Mouse (Mus musculus) kidney, postnatal 0 days (tissue): ENCODE results near the gene G6pc2. TPM values are rescaled to one million over a fixed set of nuclear protein-coding genes. Genes with fewer than 3 reads are reported as not detected.

Experiments used
- ATAC-seq: fragments of 200-750 bp; cut with Nextera tagmentation; replicated peaks from 2 replicates; pipeline ENCODE4 v1.8.0; 2017; ENCODE audit warnings: low read depth, moderate number of reproducible peaks, moderate TSS enrichment, moderate library complexity; ENCODE audit not compliant: low FRiP score
- DNase-seq: peaks from one replicate; pipeline ENCODE4 v3.0.0-alpha.2; 2016; ENCODE audit warnings: low spot score
- H3K27ac ChIP-seq: fragments of 300-500 bp; sonication (generic); 2 replicates; pipeline ENCODE4 v1.5.1; 2014; ENCODE audit warnings: mild to moderate bottlenecking
- H3K27me3 ChIP-seq: fragments of 300-500 bp; sonication (generic); 2 replicates; pipeline ENCODE4 v1.6.1; 2014; ENCODE audit warnings: low read length, mixed read lengths; ENCODE audit not compliant: insufficient read depth
- H3K36me3 ChIP-seq: fragments of 300-500 bp; sonication (generic); 2 replicates; pipeline ENCODE4 v1.6.1; 2014; ENCODE audit warnings: low read length, mixed read lengths; ENCODE audit not compliant: insufficient read depth
- H3K4me1 ChIP-seq: fragments of 300-500 bp; sonication (generic); replicated peaks from 2 replicates; pipeline ENCODE4 v1.6.1; 2014; ENCODE audit warnings: antibody characterized with exemption, low read length, mixed read lengths; ENCODE audit not compliant: insufficient read depth
- H3K4me2 ChIP-seq: fragments of 300-500 bp; sonication (generic); 2 replicates; pipeline ENCODE4 v1.6.1; 2014; ENCODE audit warnings: mild to moderate bottlenecking, low read length, moderate library complexity, mixed read lengths
- H3K4me3 ChIP-seq: fragments of 300-500 bp; sonication (generic); replicated peaks from 2 replicates; pipeline ENCODE4 v1.5.1; 2014; ENCODE audit warnings: low read depth, low read length
- H3K9ac ChIP-seq: fragments of 300-500 bp; sonication (generic); 2 replicates; pipeline ENCODE4 v1.6.1; 2014; ENCODE audit warnings: low read depth, low read length
- H3K9me3 ChIP-seq: fragments of 300-500 bp; sonication (generic); replicated peaks from 2 replicates; pipeline ENCODE4 v1.6.1; 2016; ENCODE audit warnings: low read length, inconsistent platforms, mixed read lengths
- CTCF ChIP-seq: IDR thresholded peaks from 2 replicates; pipeline ENCODE4 v1.5.1; 2016; ENCODE audit warnings: antibody characterized with exemption, low read depth, mild to moderate bottlenecking, moderate library complexity
- WGBS: fragments of 180-500 bp; shearing (Covaris S2); extraction: QIAGEN DNeasy Blood & Tissue Kit; methylation state at CpG from one replicate; pipeline ENCODE4 v1.1.7; 2014; 5-methylcytosine and 5-hydroxymethylcytosine counted together
- polyA plus RNA-seq: library from polyadenylated mRNA; unstranded; fragments of >200 nt; fragmentation: Nextera tagmentation; extraction: Ambion mirVana; gene quantifications from 2 replicates; pipeline ENCODE4 v1.2.1, GENCODE M21; 2015

The G6pc2 gene
- polyA plus RNA-seq, 1 experiment from 2014 or later = 4.8 TPM

GRCm38 (mm10) chr2:69228635-69229034, 17.8 kb downstream of the G6pc2 start:
- 72% methylated on average over 6 of the region's 6 CpGs for WGBS
- no peaks in the 10 kb centered on the region for H3K4me1 ChIP-seq
- H3K4me2 ChIP-seq = no peak overlapping the region
- ATAC-seq (no peak), DNase-seq (no peak)
- TF ChIP-seq CTCF = no peak
- H3K27ac ChIP-seq = no peak overlapping the region
- H3K4me3 ChIP-seq = no peak overlapping the region
- H3K36me3 ChIP-seq = no peaks in the 10 kb centered on the region
- H3K9ac ChIP-seq = no peak overlapping the region
- no peaks in the 10 kb centered on the region for H3K27me3 ChIP-seq
- no peaks in the 10 kb centered on the region for H3K9me3 ChIP-seq

DNA sequence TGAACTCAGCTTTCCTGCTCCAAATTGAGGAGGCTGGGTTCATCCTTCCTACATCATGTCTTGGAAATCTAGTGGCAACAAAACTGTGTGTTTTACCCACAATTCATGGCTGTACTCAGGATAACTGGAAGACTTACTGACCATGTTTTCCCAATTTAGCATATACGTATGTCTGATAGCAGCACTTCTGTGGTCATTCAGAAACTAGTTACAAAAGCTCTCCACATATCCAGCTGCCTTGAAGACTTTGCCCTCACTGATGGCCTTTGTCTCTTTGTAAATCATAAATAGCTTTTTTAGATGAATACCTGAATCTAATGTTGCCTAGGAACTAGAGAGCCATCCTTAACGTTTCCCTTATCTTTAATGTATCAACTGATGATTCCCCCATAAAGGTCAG, 19.3 kb downstream of the G6pc2 start:
- Histone ChIP-seq H3K27ac (no peak overlapping the region), H3K4me2 (no peak overlapping the region), H3K4me3 (no peak overlapping the region), H3K9ac (no peak overlapping the region), H3K4me1 (no peaks in the 10 kb centered on the region), H3K9me3 (no peaks in the 10 kb centered on the region), H3K27me3 (no peaks in the 10 kb centered on the region), H3K36me3 (no peaks in the 10 kb centered on the region)
- ATAC-seq (no peak), DNase-seq (no peak)
- 66% methylated on average over 2 of the region's 2 CpGs for WGBS
- TF ChIP-seq CTCF = no peak

GRCm38 (mm10) chr2:69232101-69232500, 21.2 kb downstream of the G6pc2 start:
- H3K36me3 ChIP-seq = no peaks in the 10 kb centered on the region
- no peaks in the 10 kb centered on the region for H3K9me3 ChIP-seq
- no peaks in the 10 kb centered on the region for H3K4me1 ChIP-seq
- DNase-seq = no peak
- no peak overlapping the region for H3K4me3 ChIP-seq
- H3K9ac ChIP-seq = no peak overlapping the region
- H3K27ac ChIP-seq = no peak overlapping the region
- H3K4me2 ChIP-seq = no peak overlapping the region
- H3K27me3 ChIP-seq = no peaks in the 10 kb centered on the region
- TF ChIP-seq CTCF = no peak
- no peak for ATAC-seq

DNA sequence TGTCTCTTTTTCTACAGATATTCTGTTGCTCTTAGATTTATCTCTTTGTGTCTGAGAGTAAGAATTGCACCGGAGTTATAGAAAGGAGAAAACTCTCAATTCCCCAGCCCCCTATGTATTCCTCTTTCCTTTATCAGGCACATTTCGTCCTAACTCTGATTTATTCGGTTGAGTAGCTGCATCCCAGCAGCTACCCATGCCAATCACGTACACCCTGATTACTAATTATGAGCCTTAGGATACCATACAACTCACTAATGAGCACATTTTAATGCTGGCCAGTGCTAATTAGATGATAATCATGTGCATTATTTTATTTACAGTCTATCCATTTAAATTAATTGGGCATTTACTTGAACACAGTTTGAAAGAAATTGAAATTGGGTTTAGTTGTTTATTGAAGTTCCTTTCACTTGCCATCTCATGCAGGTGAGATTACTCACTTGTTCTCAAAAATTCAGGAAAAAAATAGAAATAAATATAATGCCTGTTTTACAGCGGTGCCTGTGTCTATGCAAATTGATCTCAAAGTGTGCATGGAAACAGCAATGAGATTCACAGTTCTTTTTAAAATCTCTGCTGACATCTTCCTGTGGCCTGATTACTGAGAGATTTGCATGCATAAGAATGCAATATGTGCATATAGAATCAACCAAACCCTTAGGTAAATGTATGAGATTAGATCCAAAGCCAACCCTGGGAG, 24.3 kb downstream of the G6pc2 start:
- Histone ChIP-seq H3K27me3 (no peaks in the 10 kb centered on the region), H3K4me1 (no peaks in the 10 kb centered on the region), H3K9me3 (no peaks in the 10 kb centered on the region), H3K27ac (no peak overlapping the region), H3K4me3 (no peak overlapping the region), H3K4me2 (no peak overlapping the region), H3K9ac (no peak overlapping the region), H3K36me3 (no peaks in the 10 kb centered on the region)
- 74% methylated on average over 5 of the region's 5 CpGs for whole genome bisulfite sequencing
- ATAC-seq (no peak), DNase-seq (no peak)
- TF ChIP-seq CTCF = no peak

- ATAC-seq = no peak; the same call in 1 of the 2 replicates
- 25% methylated on average over 9 of the region's 9 CpGs for WGBS
- Histone ChIP-seq H3K4me2 (no peak overlapping the region), H3K4me3 (no peak overlapping the region), H3K4me1 (no peaks in the 10 kb centered on the region), H3K27me3 (no peaks in the 10 kb centered on the region), H3K9ac (no peak overlapping the region), H3K9me3 (no peaks in the 10 kb centered on the region), H3K36me3 (no peaks in the 10 kb centered on the region), H3K27ac (no peak overlapping the region)
- peak; percentile 69 for DNase-seq
- no peak for TF ChIP-seq CTCF
These were observed 28.4 kb downstream of the G6pc2 start for GRCm38 (mm10) chr2:69239315-69239714.

DNA sequence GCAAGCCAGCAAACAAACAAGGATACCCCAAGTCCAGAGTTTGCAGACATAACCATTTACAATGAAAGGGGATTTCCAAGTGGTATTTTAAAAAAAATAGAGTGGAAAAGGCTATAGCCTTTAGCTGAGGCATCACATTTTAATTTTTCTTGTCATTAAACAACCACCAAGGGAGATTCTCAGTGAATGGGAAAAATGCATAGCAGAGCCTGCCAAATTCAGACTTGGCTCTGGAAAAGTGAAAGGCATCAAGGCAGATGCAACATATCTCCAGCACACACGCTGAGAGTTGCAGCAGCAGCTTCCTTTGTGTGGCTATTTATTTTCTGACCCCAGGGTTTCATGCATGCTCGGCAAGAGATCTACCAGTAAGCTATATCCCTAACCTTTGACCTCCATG, 34.1 kb downstream of the G6pc2 start:
- Histone ChIP-seq H3K27me3 (no peaks in the 10 kb centered on the region), H3K9me3 (no peaks in the 10 kb centered on the region), H3K4me3 (no peak overlapping the region), H3K36me3 (no peaks in the 10 kb centered on the region), H3K9ac (no peak overlapping the region), H3K4me2 (no peak overlapping the region), H3K27ac (no peak overlapping the region), H3K4me1 (no peaks in the 10 kb centered on the region; the same call in 1 of the 2 replicates)
- TF ChIP-seq CTCF = no peak
- ATAC-seq (no peak), DNase-seq (peak; percentile 75)
- WGBS = 33% methylated on average over 2 of the region's 2 CpGs

- H3K9me3 ChIP-seq = no peaks in the 10 kb centered on the region
- no peaks in the 10 kb centered on the region for H3K36me3 ChIP-seq
- H3K27me3 ChIP-seq = no peaks in the 10 kb centered on the region
- 91% methylated on average over 1 of the region's 1 CpGs for WGBS
- H3K4me2 ChIP-seq = no peak overlapping the region
- ATAC-seq (no peak), DNase-seq (no peak)
- TF ChIP-seq CTCF = no peak
- H3K4me3 ChIP-seq = no peak overlapping the region
- no peak overlapping the region for H3K9ac ChIP-seq
- H3K4me1 ChIP-seq = no peaks in the 10 kb centered on the region; the same call in 1 of the 2 replicates
- no peak overlapping the region for H3K27ac ChIP-seq
These were observed 36.2 kb downstream of the G6pc2 start for GRCm38 (mm10) chr2:69247081-69247480.
